Mouse (Mus musculus) lung, postnatal 0 days (tissue): ENCODE measurements around the gene D2hgdh. TPM values are rescaled to one million over a fixed set of nuclear protein-coding genes. Genes with fewer than 3 reads are reported as not detected.
"Not testable (repeated sequence)": the region's sequence is repeated elsewhere in the genome, so short reads cannot be mapped to it uniquely, and the experiment has no call there.

Source experiments
- ATAC-seq: fragments of 200-750 bp; cut with Nextera tagmentation; 2 replicates; pipeline ENCODE4 v1.8.0; 2017; ENCODE audit warnings: moderate library complexity
- DNase-seq: peaks from one replicate; pipeline ENCODE4 v3.0.0-alpha.2; 2016; ENCODE audit warnings: low spot score
- H3K27ac ChIP-seq: fragments of 300-500 bp; sonication (generic); 2 replicates; pipeline ENCODE4 v1.5.1; 2014; ENCODE audit warnings: antibody characterized with exemption, mild to moderate bottlenecking, low read length, mixed read lengths
- H3K27me3 ChIP-seq: fragments of 300-500 bp; sonication (generic); replicated peaks from 2 replicates; pipeline ENCODE4 v1.6.1; 2014; ENCODE audit warnings: low read length, mixed read lengths; ENCODE audit not compliant: insufficient read depth
- H3K36me3 ChIP-seq: fragments of 300-500 bp; sonication (generic); 2 replicates; pipeline ENCODE4 v1.6.1; 2014; ENCODE audit warnings: low read length, mixed read lengths; ENCODE audit not compliant: insufficient read depth
- H3K4me1 ChIP-seq: fragments of 300-500 bp; sonication (generic); 2 replicates; pipeline ENCODE4 v1.6.1; 2014; ENCODE audit warnings: antibody characterized with exemption, low read depth, low read length, mixed read lengths; ENCODE audit not compliant: insufficient read depth
- H3K4me2 ChIP-seq: fragments of 300-500 bp; sonication (generic); replicated peaks from 2 replicates; pipeline ENCODE4 v1.6.1; 2014; ENCODE audit warnings: low read depth, mild to moderate bottlenecking, low read length, moderate library complexity, mixed read lengths
- H3K4me3 ChIP-seq: fragments of 300-500 bp; sonication (generic); 2 replicates; pipeline ENCODE4 v1.5.1; 2014; ENCODE audit warnings: low read depth, low read length
- H3K9ac ChIP-seq: fragments of 300-500 bp; sonication (generic); replicated peaks from 2 replicates; pipeline ENCODE4 v1.6.1; 2014; ENCODE audit warnings: low read depth, mild to moderate bottlenecking
- H3K9me3 ChIP-seq: fragments of 300-500 bp; sonication (generic); 2 replicates; pipeline ENCODE4 v1.6.1; 2016; ENCODE audit warnings: low read length, mixed read lengths
- CTCF ChIP-seq: IDR thresholded peaks from 2 replicates; pipeline ENCODE4 v1.5.1; 2016; ENCODE audit warnings: antibody characterized with exemption, mild to moderate bottlenecking
- EP300 ChIP-seq: IDR thresholded peaks from 2 replicates; pipeline ENCODE4 v1.6.1; 2016; ENCODE audit warnings: antibody characterized with exemption, mild to moderate bottlenecking, control low read depth
- WGBS: fragments of 180-500 bp; shearing (Covaris S2); extraction: QIAGEN DNeasy Blood & Tissue Kit; methylation state at CpG from one replicate; pipeline ENCODE4 v1.1.7; 2014; 5-methylcytosine and 5-hydroxymethylcytosine counted together
- polyA plus RNA-seq: library from polyadenylated mRNA; unstranded; fragments of >200 nt; fragmentation: Nextera tagmentation; extraction: Ambion mirVana; gene quantifications from 2 replicates; pipeline ENCODE4 v1.2.1, GENCODE M21; 2015

The D2hgdh gene
- polyA plus RNA-seq, 1 experiment from 2014 or later = 7.2 TPM

DNA sequence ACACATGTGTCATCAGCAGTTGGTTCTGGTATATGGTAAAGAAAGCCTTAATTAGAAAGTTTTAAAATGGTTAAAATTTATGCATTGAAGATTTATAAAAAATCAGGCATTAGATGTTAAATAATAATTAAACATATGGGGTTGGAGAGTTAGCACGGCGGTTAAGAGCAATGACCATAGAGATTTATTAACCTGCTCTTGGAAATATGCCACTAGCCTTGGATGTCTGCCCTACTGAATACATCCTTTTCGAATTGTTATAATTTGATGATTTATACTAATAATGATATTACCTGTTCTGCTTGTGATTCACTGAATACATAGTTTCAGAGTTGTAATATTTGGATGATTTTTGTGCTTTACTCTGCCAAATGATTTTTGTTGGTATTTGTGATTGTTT, 33.3 kb downstream of the D2hgdh start:
- no peak overlapping the region for H3K9ac ChIP-seq
- no peaks in the 10 kb centered on the region for H3K36me3 ChIP-seq
- H3K4me1 ChIP-seq = no peaks in the 10 kb centered on the region
- H3K4me2 ChIP-seq = no peak overlapping the region
- no peaks in the 10 kb centered on the region for H3K9me3 ChIP-seq
- ATAC-seq = no peak
- no peak for TF ChIP-seq EP300
- TF ChIP-seq CTCF = no peak
- H3K4me3 ChIP-seq = no peak overlapping the region
- WGBS = 25% methylated on average over 3 of the region's 3 CpGs
- DNase-seq = no peak
- H3K27ac ChIP-seq = no peak overlapping the region
- no peaks in the 10 kb centered on the region for H3K27me3 ChIP-seq

DNA sequence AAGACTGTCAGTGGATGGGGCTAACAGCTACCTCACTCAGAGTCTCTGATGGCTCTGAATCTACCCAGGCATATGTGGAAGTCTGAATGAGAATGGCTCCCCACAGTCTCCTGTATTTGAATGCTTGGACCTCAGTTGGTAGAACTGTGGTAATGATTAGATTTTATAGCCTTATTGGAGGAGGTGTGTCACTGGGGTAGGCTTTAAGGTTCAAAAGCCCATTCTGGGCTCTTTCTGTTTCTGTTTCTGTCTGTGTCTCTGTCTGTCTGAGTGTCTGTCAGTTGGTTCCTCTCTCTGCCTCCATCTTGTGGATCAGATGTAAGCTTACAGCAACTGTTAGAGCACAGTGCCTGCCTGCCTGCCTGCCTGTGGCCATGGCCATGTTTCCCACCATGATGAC, 34.9 kb downstream of the D2hgdh start:
- Histone ChIP-seq H3K36me3 (no peaks in the 10 kb centered on the region), H3K27ac (no peak overlapping the region), H3K9ac (no peak overlapping the region), H3K9me3 (no peaks in the 10 kb centered on the region), H3K4me3 (no peak overlapping the region), H3K27me3 (no peaks in the 10 kb centered on the region), H3K4me2 (no peak overlapping the region), H3K4me1 (no peaks in the 10 kb centered on the region)
- DNase-seq (no peak), ATAC-seq (no peak; the same call in 1 of the 2 replicates)
- TF ChIP-seq EP300 (no peak), CTCF (no peak)

DNA sequence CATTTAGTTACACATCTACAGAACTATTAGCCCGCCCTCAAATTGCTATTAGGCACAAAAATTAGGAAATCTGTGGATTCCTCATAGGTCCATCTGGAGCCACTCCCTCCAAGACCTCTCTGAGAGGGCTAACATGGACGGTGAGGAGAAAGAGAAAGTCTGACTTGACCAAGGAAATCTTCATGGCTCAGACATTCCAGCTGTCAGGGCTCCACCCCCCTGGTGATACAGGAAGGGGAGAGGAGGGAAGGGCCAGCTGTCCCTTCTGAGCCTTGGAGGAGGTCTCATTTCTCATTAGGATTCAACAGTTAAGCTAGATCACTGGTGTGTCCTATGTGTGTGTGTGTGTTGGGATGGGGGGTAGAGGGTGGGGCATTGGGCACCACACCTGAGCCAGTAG, 36.3 kb downstream of the D2hgdh start, which contains the start of gene Gal3st2:
TSS of gene Gal3st2 (plus strand) at position 259 of the 400 bp plus-strand sequence.
- ATAC-seq (peak; percentile 50), DNase-seq (peak; percentile 50)
- not testable (repeated sequence) for H3K27me3 ChIP-seq, H3K4me3 ChIP-seq, H3K9ac ChIP-seq, H3K4me1 ChIP-seq, H3K4me2 ChIP-seq, H3K9me3 ChIP-seq, H3K27ac ChIP-seq, H3K36me3 ChIP-seq
- 37% methylated on average over 2 of the region's 2 CpGs for WGBS

DNA sequence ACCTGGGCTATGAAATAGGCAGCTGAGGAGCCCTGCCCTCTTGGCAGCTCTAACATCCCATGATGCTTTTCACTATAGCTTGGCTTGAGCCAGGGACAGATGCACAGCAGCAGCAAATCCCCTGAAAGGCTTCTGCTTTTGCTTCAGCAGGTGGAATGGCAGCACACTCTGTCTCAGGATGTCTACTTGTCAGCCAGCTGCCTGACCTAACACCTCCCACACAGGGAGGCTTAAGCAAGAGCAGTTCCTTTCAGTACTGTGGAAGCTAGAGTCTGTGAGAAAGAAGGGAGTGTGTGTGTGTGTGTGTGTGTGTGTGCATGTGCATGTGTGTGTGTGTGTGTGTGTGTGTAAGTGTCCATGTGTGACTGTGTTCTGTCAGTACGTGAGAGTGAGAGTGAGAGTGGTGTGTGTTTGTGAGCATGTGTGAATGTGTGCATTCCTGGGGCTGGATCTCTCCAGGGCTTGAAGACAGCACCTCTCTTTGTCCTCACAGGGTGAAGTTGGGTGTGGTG, 46.9 kb downstream of the D2hgdh start:
- not testable (repeated sequence) for H3K4me2 ChIP-seq, H3K27me3 ChIP-seq, H3K9me3 ChIP-seq, H3K36me3 ChIP-seq, DNase-seq, H3K4me1 ChIP-seq, ATAC-seq, H3K9ac ChIP-seq, H3K27ac ChIP-seq, H3K4me3 ChIP-seq
- no CpG with 5 or more reads among the region's 1 CpGs for WGBS

DNA sequence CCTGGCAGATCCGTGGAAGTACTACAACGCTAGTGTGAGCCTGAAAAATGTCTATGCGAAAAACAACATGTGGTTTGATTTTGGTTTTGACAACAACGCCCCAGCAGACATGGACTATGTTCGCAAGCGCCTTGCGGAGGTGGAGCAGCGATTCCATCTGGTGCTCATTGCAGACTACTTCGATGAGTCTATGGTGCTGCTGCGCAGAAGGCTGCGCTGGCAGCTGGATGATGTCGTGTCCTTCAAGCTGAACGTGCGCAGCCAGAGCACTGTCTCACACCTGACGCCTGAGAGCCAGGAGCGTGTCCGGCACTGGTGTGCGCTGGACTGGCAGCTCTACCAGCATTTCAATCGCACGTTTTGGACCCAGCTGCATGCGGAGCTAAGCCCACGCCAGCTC, 49.7 kb downstream of the D2hgdh start:
- WGBS = 90% methylated on average over 10 of the region's 22 CpGs
- not testable (repeated sequence) for DNase-seq, H3K27me3 ChIP-seq, H3K4me3 ChIP-seq, H3K9me3 ChIP-seq, H3K4me1 ChIP-seq, H3K36me3 ChIP-seq, ATAC-seq, H3K9ac ChIP-seq, H3K4me2 ChIP-seq, H3K27ac ChIP-seq

DNA sequence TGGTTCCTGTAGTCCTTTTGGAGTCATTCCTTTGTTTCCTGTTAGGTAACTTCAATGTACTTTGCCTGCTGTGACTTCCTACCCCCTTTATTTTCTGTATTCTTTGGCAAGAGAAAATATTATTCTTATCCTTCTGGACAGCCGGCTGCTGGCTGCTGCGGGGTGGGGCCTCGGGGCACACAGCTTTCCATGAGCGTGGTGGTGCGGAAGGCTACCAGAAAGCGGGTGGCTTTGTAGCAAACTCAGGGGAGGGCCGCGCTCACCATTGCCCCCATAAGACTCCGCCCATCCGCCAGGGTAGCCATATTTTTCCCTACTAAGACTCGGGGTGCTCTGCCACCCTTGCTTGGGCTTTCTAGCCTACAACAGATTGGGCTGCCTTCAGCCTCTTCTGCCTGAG, 57.1 kb downstream of the D2hgdh start:
- H3K9ac ChIP-seq, H3K4me1 ChIP-seq, DNase-seq, H3K4me3 ChIP-seq, H3K4me2 ChIP-seq, H3K27ac ChIP-seq, H3K27me3 ChIP-seq, H3K9me3 ChIP-seq, H3K36me3 ChIP-seq: not testable (repeated sequence)
- peak; percentile 61 for ATAC-seq
- no CpG with 5 or more reads among the region's 11 CpGs for WGBS

DNA sequence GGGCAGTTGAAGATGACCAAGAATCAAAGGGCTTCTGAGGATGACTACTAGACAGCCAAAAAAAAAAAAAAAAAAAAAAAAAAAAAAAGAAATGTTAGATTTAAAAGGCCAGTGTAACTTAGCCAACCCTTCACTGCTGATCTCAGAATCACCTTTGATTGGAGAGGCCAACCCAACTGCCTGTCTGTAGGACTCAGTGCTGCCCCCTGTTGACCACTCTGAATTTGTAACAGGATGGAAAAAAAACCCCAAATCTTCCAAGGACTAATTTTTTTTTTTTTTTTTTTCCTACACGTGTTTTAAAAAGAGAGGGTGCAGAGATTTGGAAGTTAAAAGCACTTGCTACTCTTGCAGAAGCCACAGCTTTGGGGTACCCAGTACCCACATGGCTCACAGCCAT, 66.2 kb downstream of the D2hgdh start:
- H3K36me3 ChIP-seq, H3K27ac ChIP-seq, ATAC-seq, H3K4me2 ChIP-seq, H3K4me3 ChIP-seq, H3K9ac ChIP-seq, H3K4me1 ChIP-seq, H3K9me3 ChIP-seq, H3K27me3 ChIP-seq, DNase-seq: not testable (repeated sequence)
- peak; percentile 30 for TF ChIP-seq CTCF
- WGBS = 50% methylated on average over 1 of the region's 1 CpGs

DNA sequence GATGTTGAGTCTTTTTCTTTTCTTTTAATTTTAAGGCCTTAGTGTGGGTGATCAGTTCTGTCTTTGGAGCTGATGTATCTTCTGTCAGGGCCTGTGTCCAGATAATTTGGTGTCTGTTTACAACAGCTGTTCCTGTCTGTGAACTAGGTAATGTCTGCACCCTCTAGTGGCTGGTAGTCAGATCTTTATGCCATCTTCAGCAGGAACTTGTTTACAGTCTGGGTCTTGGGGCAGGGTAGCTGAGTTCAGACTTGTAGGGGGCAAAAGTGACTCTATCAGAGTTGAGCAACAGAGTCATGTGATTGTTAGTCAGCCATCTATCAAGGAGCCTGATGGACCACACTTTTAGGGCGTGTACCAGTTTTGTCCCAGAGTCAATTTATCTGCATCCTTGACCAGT, 72.7 kb downstream of the D2hgdh start:
- not testable (repeated sequence) for H3K4me1 ChIP-seq, H3K9me3 ChIP-seq, H3K4me3 ChIP-seq, DNase-seq, H3K27me3 ChIP-seq, H3K4me2 ChIP-seq, H3K9ac ChIP-seq, H3K27ac ChIP-seq, H3K36me3 ChIP-seq
- ATAC-seq = peak; percentile 43; the same call in 1 of the 2 replicates
- no CpG with 5 or more reads among the region's 1 CpGs for WGBS

DNA sequence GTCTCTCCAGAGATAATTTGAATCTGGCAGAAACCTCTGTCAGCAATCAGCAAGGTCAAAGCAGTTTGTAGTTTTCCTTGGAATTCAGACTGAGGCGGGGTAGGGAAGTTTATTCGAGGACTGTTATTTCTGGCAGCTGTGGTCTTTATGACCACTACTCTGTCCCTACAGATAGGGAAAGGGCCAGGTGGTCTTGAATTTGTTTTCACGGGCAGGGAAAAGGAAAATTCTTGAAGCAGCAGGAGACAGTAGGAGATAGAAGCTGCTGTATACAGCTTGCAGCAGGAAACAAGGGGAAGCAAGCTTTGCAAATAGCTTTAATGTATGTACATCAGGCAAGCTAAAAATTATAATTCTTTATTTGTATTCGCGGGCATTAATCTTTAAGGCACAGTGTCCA, 76.6 kb downstream of the D2hgdh start:
- H3K4me1 ChIP-seq, H3K27me3 ChIP-seq, H3K9me3 ChIP-seq, H3K36me3 ChIP-seq, ATAC-seq, H3K4me3 ChIP-seq, DNase-seq, H3K27ac ChIP-seq, H3K4me2 ChIP-seq, H3K9ac ChIP-seq: not testable (repeated sequence)
- WGBS = 58% methylated on average over 3 of the region's 5 CpGs
